Mouse (Mus musculus): Measurements from ENCODE around the gene Ptprq.

Gene Ptprq

DNA sequence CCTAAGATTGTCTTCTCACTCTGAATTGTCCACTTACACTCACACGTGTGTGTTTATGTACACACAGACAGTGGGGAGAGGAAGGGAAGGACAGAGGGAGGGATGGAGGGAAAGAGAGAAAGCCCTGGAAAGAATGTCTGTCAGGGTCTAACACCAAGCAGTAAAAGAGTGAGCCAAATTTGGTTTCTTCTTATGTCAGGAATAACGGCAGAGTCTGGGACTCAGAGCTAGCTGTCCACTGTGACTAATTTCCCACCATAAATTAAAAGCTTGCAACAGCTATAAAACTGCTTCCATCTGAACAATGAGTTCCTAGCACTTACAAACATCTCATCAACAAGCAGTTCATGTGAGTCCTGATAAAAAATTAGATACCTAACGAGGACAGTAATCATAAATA is 91.7 kb downstream of the Ptprq start:
- DNase-seq = no peak

DNA sequence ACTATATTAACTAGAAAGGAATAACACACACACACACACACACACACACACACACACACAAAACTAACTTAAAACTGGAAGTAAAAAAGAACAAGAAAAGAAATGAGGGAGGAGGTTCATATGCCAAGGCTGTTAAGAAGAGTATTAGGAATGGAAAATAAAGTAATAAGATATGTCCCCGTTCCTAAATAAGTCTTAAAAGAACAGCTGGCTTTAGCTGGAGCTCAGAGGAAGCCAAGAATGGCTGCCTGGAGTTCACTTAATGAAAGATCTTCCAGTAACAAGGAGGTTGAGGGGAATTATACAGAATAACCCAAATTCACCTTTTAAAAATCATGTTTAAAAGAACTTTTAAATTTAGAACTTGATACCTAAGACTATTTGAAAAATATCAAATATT is 93.2 kb downstream of the Ptprq start:
- DNase-seq = no peak

DNA sequence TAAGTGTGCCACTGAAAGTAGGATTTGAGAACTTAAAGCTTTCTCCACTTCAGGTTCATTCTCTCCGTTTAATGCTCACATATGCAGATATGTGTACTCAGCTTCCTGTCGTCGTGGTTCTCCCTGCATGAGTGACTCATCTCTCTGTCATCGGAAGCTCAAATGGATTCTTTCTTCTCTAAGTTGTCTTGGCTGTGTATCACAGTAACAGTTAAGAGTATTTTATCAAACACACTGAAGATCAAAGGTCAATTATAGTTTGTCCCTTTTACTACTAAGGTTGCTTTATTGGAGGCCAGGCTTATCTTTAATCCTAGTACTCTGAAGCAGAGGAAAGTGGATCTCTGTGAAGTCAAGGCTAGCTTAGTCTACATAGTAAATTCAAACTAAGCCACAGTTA is 95.6 kb downstream of the Ptprq start:
- no peak for DNase-seq

- no peak for DNase-seq
These were observed 104.4 kb downstream of the Ptprq start for GRCm38 (mm10) chr10:107615460-107615859.

DNA sequence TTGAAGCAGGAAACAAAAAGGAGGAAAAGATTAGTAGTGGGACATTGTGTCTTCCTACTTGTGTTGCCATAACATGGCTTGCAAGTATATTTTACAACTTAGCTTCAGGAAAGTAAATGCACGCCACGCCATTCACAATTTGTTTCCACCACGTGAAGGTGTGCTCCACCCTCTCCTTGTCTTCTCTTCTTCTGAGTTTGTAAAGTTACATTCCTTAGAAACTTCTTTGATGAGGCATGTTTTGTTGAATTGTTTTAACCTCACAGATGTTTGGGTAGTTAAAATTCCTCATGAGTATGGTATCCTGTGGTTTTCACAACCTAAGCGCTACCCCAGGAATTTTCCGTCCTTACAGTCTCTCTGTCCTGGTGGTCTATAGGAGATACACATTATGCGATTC is 118.5 kb downstream of the Ptprq start:
- DNase-seq = no peak

- no peak for DNase-seq
These were observed 136.5 kb downstream of the Ptprq start for GRCm38 (mm10) chr10:107583360-107583759.

DNA sequence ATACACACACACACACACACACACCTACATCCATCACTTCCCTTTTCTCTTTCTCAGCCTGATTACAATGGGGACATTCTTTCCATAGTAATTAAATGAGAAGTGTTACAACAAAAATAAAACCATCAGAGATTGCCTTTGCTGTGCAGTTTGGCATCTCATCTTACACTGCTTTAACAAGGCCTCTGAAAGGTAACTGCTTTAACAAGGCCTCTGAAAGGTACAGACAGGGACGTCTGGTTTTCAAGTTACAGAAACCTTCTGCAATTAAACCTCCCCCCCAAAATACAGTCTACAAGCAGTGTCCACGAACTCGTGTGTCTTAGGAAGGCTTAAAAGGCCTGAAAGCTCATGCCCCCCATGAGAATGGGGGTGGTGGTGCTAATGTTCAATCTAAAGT is 150.8 kb downstream of the Ptprq start:
- no peak for DNase-seq

DNA sequence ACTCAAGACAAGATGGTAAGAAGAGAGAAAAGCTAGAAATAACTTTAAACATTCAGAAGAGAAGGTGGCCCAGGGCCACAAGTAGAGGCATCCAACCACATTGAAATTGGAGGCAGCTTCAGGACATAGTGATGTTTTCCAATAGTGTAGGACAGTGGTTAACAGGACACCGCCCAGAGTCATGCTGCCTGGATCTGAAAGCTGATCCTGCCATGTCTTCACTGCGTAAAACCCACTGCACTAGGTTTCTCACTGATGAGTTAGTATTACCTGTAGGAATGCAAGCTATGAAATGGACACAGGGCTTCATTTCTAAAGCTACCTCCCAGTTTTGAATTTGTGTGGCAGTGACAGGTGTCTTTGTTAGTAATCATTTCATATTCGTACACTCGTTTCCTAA is 151.6 kb downstream of the Ptprq start:
- no peak for DNase-seq

- no peak for DNase-seq
These were observed 157.0 kb downstream of the Ptprq start for GRCm38 (mm10) chr10:107562875-107563274.

DNA sequence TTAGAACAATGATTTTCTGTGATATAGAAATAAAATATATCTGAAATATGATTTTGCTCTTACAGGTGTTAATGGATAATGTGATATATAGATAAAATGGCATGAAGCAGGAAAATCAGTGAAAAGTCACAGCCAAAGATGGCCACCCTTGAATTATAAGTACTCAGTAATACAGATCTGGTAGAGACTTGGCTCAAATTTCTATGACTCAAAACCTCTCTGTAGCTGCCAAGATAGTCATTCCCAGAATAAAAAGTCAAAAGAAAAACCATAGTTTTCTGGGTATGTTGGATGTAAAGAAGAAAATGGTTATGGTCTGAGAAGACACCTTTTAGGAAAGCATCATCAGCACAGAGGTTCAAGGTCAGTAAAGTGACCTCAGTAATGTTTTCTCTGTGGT is 159.0 kb downstream of the Ptprq start:
- no peak for DNase-seq

GRCm38 (mm10) chr10:107543026-107543425 is 176.8 kb downstream of the Ptprq start:
- DNase-seq = no peak

- DNase-seq = no peak
These were observed 191.1 kb downstream of the Ptprq start for GRCm38 (mm10) chr10:107528758-107529157.

GRCm38 (mm10) chr10:107519216-107519615 is 200.6 kb downstream of the Ptprq start:
- no peak for DNase-seq

GRCm38 (mm10) chr10:107516641-107517040 is 203.2 kb downstream of the Ptprq start:
- DNase-seq = peak in 1 of 2 experiments; percentile 8

DNA sequence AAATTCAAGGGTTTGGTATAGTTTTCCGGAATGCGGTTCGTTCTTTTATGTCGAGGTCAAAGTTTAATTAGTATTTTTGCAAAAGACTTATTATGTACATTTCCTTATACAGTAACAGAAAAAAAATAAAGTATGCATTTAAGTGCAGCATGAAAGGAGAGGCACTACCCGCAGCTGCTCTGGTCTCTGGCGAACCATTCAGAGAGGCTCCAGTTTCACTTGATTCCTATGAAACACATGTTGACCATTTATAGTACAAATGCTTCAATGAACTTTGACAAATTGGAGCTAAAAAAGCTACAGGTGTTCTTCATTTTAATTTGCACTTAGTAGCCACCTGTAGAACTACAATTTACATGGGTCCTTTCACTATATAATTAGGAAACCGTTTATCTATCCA is 205.1 kb downstream of the Ptprq start:
- DNase-seq = no peak

GRCm38 (mm10) chr10:107506397-107506796 is 213.5 kb downstream of the Ptprq start:
- DNase-seq = no peak

GRCm38 (mm10) chr10:107503430-107503829 is 216.4 kb downstream of the Ptprq start:
- no peak for DNase-seq

GRCm38 (mm10) chr10:107502193-107502592 is 217.7 kb downstream of the Ptprq start:
- DNase-seq = no peak

DNA sequence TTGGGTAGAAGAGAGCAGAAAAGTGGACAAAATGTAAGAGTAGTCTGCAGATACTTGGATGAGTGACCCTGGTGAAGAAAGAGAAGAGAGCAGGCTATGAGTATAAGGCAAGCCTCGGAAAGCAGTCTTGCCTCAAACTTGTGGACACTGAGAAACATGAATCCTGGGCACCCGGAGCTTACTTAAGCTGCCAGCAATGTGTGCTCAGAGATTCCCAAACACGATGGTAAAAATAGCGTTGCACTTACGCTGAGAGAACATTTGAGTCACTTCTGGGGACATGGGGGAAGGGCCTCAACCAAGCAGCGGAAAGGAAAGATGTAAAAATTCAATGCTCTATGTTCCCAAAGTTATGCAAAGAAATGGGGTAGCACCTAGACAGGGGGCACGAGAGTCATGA is 220.2 kb downstream of the Ptprq start:
- no peak for DNase-seq

GRCm38 (mm10) chr10:107496402-107496801 is 223.4 kb downstream of the Ptprq start:
- no peak for DNase-seq

DNA sequence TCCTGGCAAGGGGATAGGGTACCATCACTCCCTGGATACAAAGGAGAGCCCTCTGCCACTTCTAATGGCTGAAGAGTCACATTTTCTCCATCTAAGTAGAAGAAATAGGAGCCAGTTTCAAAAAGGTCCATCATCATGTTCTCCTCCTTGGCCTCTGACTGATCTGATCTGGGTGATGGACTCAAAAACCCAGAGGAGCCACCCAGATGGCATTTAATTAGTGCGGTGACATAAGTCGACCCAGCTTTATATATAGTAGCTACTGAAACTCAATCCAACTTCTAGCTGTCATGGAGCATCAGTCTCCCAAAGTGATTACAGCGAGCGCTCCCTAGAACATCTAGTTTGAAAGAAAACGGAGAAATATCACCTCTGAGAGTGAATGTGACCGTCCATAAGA is 225.3 kb downstream of the Ptprq start, which contains the start of gene Myf6:
Gene Myf6 (minus strand): TSS at position 170 of the 400 bp plus-strand sequence.
- DNase-seq = no peak

DNA sequence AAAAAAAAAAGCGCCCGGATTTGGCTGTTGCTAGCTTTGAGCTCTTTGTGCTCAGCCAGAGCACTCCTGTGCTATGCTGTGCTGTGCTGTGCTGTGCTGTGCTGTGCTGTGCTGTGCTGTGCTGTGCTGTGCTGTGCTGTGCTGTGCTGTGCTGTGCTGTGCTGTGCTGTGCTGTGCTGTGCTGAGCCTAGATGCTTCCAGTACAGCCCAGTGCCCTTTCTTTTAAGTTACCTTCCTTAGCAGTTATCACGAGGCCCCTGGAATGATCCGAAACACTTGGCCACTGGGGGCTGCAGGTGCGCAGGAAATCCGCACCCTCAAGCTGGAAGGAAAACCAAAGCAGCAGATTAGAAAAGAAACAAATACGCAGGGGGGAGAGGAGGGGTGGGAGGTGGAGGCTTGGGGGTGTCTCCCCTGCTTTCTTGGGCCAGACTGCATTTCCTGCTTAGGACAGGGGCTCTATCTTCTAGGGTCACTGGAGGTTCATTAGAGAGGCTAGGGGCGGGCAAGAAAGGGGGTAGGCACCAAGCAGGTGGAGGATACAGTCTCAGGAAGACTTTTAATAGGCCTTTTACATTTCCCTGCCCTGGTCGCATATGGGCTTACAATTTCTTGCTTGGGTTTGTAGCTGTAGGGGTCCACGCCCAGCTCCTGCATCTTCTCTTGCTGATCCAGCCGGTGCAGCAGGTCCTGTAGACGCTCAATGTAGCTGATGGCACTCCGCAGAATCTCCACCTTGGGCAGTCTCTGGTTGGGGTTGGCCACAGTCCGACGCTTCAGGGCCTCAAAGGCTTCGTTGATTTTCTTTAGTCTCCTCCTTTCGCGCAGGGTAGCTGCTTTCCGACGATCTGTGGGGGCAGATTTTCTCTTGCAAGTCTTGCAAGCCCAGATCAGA is 226.0 kb downstream of the Ptprq start:
- no peak for DNase-seq

DNA sequence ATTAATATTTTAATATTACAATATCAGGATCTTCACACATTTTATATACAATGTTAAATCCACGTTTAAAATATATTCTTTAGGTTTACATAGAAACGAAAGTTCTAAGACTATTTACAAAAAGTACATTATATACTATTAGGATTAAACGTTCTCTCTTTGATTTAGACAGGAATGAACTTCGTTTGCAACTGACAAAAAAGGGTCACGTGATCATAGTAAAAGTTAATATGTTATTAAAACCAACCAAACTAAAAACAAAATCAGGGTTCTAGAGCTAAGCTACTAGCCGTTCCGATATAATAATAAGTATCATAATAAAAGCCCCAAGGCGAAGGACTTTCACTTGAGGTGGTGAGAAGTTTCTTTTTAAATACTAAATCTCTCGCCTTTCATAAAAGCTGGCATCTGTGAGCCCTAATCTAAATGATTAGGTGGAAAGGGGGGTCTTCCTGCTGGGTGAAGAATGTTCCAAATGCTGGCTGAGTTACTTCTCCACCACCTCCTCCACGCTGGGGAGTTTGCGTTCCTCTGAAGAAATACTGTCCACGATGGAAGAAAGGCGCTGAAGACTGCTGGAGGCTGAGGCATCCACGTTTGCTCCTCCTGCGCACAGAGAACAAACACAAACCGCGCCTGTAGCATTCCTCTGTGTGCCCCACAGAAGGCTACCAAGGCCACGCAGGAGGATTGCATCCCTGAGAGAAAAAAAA is 226.8 kb downstream of the Ptprq start:
- DNase-seq = no peak

DNA sequence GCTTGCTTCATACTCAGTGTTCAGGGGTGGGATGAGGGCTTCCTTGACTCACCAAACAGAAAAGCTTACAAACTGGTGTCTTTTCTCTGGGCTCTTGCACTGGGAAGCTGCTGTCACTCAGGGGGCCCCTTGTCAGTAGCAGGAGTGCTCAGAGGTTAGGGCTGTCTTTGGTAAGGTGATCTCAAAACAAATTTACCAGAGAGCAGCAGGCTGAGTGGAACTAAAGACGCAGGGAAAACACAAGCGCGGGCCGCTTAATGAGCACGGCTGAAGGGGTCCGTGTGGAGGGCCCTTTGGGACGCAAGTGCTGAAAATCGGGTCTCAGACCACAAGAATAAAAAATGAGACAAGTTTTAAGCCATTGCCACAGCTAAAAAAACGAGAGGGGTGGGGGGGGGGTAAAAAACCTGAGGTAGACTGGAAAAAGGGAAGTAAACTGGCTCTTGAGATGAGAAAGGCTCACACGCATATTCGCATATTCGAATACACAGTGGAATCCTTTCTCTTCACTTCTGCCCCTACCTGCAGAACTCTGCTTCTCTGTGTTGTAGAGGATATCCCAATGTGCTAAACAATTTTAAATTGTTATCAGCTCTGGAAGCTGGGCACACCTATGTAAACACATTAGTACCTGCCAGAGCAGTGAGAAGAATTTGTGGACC is 231.1 kb downstream of the Ptprq start:
- DNase-seq = no peak
